In genomic region chr7:67222220-67222862, GRCm38 (mm10) we compare ENCODE assay signal across 8 mouse cellular contexts. TPM values are rescaled to one million over a fixed set of nuclear protein-coding genes. Genes with fewer than 3 reads are reported as not detected.
DNase-seq lines count a peak whose midpoint lies in the region; ATAC-seq and TF ChIP-seq lines count a peak whose summit lies in the region.

Gene Lysmd4 (plus strand): TSS chr7:67222544.

- H3K4me1 ChIP-seq in bone marrow macrophage, adult 2 months (ENCODE audit: control insufficient read depth, insufficient read depth, low read length) = peaks cover 7% of the 10 kb centered on the region
- H3K4me1 ChIP-seq in embryonic fibroblast, embryonic 13.5 days (ENCODE audit: control insufficient read depth, insufficient read depth, low read length) = no peaks in the 10 kb centered on the region
- peaks cover 7% of the 10 kb centered on the region; the same call in 1 of the 2 replicates for H3K4me1 ChIP-seq in kidney, embryonic 14.5 days (ENCODE audit: control insufficient read depth, insufficient read depth, low read length)
- H3K4me1 ChIP-seq in limb, embryonic 15.5 days = peaks cover 20% of the 10 kb centered on the region

- no peak within 1 kb of the TSS for H3K27ac ChIP-seq in bone marrow macrophage, adult 2 months (ENCODE audit: insufficient read depth, low read depth, low read length)
- no peak within 1 kb of the TSS for H3K27ac ChIP-seq in embryonic fibroblast, embryonic 13.5 days (ENCODE audit: insufficient read depth, low read length)
- no peak within 1 kb of the TSS for H3K27ac ChIP-seq in kidney, embryonic 14.5 days (ENCODE audit: low read depth, low read length)
- peak within 1 kb of the TSS; percentile 50; the same call in 1 of the 2 replicates for H3K27ac ChIP-seq in limb, embryonic 15.5 days

- no peak for TF ChIP-seq POLR2A in bone marrow macrophage, adult 2 months (IDR thresholded peaks at IDR 0.05; ENCODE audit: borderline replicate concordance, low read depth, low read length)
- TF ChIP-seq POLR2A in embryonic fibroblast, embryonic 13.5 days (IDR thresholded peaks at IDR 0.05; ENCODE audit: low read depth, low read length) = peak; percentile 67

- DNase-seq in A20 (ENCODE audit: low read depth, low spot score) = peak; percentile 94
- DNase-seq in heart, adult 9 months (ENCODE audit: low spot score in 2 of 2) = peak; percentile 98
- DNase-seq in monocyte, adult 2 months (ENCODE audit: low read depth in 1 of 2, low spot score in 2 of 2) = peak; percentile 85 to 90
- DNase-seq in spleen, postnatal 36 days (ENCODE audit: low spot score in 2 of 2) = peak; percentile 94 to 95

- H3K4me3 ChIP-seq in bone marrow macrophage, adult 2 months (ENCODE audit: insufficient read depth, low read length) = peak within 1 kb of the TSS; percentile 76
- H3K4me3 ChIP-seq in embryonic fibroblast, embryonic 13.5 days (ENCODE audit: insufficient read depth, low read length) = peak within 1 kb of the TSS; percentile 73
- peak within 1 kb of the TSS; percentile 89 for H3K4me3 ChIP-seq in kidney, embryonic 14.5 days (ENCODE audit: low read length)
- H3K4me3 ChIP-seq in limb, embryonic 15.5 days = peak within 1 kb of the TSS; percentile 76

- 4% methylated on average over 31 of the region's 31 CpGs for WGBS in kidney, embryonic 14.5 days
- 6% methylated on average over 31 of the region's 31 CpGs for WGBS in limb, embryonic 15.5 days

- H3K4me2 ChIP-seq in kidney, embryonic 14.5 days (replicated peaks; ENCODE audit: low read depth, low read length) = peak within 1 kb of the TSS; percentile 84
- H3K4me2 ChIP-seq in limb, embryonic 15.5 days = peak within 1 kb of the TSS; percentile 91

- peak within 1 kb of the TSS; percentile 63 for H3K9ac ChIP-seq in kidney, embryonic 14.5 days (ENCODE audit: low read depth, low read length)
- H3K9ac ChIP-seq in limb, embryonic 15.5 days = peak within 1 kb of the TSS; percentile 64

- no peak for TF ChIP-seq CTCF in bone marrow macrophage, adult 2 months (IDR thresholded peaks at IDR 0.05; ENCODE audit: low read depth, low read length)
- TF ChIP-seq CTCF in embryonic fibroblast, embryonic 13.5 days (IDR thresholded peaks at IDR 0.05; ENCODE audit: borderline replicate concordance, insufficient read depth, low read length) = no peak

- H3K36me3 ChIP-seq in kidney, embryonic 14.5 days (ENCODE audit: control insufficient read depth, insufficient read depth, low read length) = peaks cover 11% of the 10 kb centered on the region
- peaks cover 21% of the 10 kb centered on the region for H3K36me3 ChIP-seq in limb, embryonic 15.5 days

- H3K27me3 ChIP-seq in kidney, embryonic 14.5 days (ENCODE audit: control insufficient read depth, insufficient read depth, low read length) = no peaks in the 10 kb centered on the region
- no peaks in the 10 kb centered on the region for H3K27me3 ChIP-seq in limb, embryonic 15.5 days

- no peaks in the 10 kb centered on the region for H3K9me3 ChIP-seq in kidney, embryonic 14.5 days (ENCODE audit: control insufficient read depth, low read length)
- H3K9me3 ChIP-seq in limb, embryonic 15.5 days = no peaks in the 10 kb centered on the region

- ATAC-seq in kidney, embryonic 14.5 days (ENCODE audit: low FRiP score, low TSS enrichment) = peak; percentile 98
- ATAC-seq in limb, embryonic 15.5 days (ENCODE audit: insufficient number of reproducible peaks, low FRiP score, low TSS enrichment, low read depth) = peak; percentile 91

RNA-seq across cellular contexts. Expression of gene Lysmd4, which starts in this region (rescaled TPM):
- 5.0 and 5.6 TPM in 2 replicates for polyA plus RNA-seq in bone marrow macrophage, adult 2 months (2012; ENCODE audit: insufficient read depth, insufficient read length, missing spikeins)
- polyA plus RNA-seq in embryonic fibroblast, embryonic 13.5 days (2011; ENCODE audit: insufficient read length, low read depth, missing spikeins) = 6.7 and 10.6 TPM in 2 replicates
- polyA plus RNA-seq in kidney, embryonic 14.5 days (2014; fragmentation: Nextera tagmentation; extraction: Ambion mirVana) = 9.4 and 12.7 TPM in 2 replicates
- polyA plus RNA-seq in limb, embryonic 15.5 days (2015; fragmentation: Nextera tagmentation; extraction: Ambion mirVana) = 16.3 and 18.0 TPM in 2 replicates
